Mouse (Mus musculus): ENCODE data around the gene Lmbrd1. TPM values are rescaled to one million over a fixed set of nuclear protein-coding genes. Genes with fewer than 3 reads are reported as not detected.

Lmbrd1 gene
- polyA plus RNA-seq, 1 experiment = 26.6 TPM

DNA sequence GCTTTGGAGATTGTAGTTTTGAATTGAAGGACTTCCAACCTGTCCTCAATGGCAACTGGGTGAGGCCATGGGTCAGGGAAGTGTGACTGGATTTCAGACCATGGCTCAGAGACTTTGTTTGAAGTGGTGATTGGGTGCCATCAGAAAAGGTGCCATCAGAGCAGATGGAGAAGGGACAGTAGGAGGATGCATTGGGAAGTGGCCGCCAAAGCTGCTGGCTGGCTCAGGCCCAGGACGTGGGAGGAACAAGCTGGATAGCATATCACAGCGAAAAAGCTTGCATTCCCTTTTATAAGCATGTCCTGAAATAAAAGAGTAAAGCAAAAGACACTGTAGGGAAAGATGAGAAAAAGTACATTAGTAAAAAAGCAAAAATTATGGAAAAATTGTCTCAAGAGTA is 16.9 kb upstream of the Lmbrd1 start:
- Histone ChIP-seq H3K79me2 (ENCODE audit: control insufficient read depth, insufficient read depth) (no peaks in the 10 kb centered on the region), H3K4me3 (no peak overlapping the region), H3K4me2 (ENCODE audit: low read depth) (no peak overlapping the region), H3K36me3 (ENCODE audit: control insufficient read depth, insufficient read depth) (no peaks in the 10 kb centered on the region), H3K27me3 (ENCODE audit: control insufficient read depth, insufficient read depth, insufficient read length) (no peaks in the 10 kb centered on the region), H3ac (ENCODE audit: control insufficient read depth, insufficient read length) (no peak overlapping the region)
- TF ChIP-seq TCF12 (IDR thresholded peaks at IDR 0.05; ENCODE audit: insufficient read depth, poor library complexity, severe bottlenecking) = no peak
- no peak for TF ChIP-seq MYOD1 (IDR thresholded peaks at IDR 0.05; ENCODE audit: control insufficient read depth in 1 of 3, insufficient read length in 2 of 3, low read depth in 2 of 3)
- no peak for TF ChIP-seq SRF (IDR thresholded peaks at IDR 0.05; ENCODE audit: control insufficient read depth, insufficient read length, low read depth)
- TF ChIP-seq E2F4 (IDR thresholded peaks at IDR 0.05; ENCODE audit: insufficient read depth) = no peak
- no peak for TF ChIP-seq TCF3 (IDR thresholded peaks at IDR 0.05; ENCODE audit: insufficient read length, low read depth)
- TF ChIP-seq POLR2AphosphoS2 (IDR thresholded peaks at IDR 0.05; ENCODE audit: insufficient read length, low read depth) = no peak
- TF ChIP-seq POLR2A (IDR thresholded peaks at IDR 0.05; ENCODE audit: insufficient read length, low read depth) = no peak
- TF ChIP-seq USF1 (IDR thresholded peaks at IDR 0.05; ENCODE audit: low read depth) = no peak
- no peak for TF ChIP-seq CEBPB (IDR thresholded peaks at IDR 0.05; ENCODE audit: insufficient read depth, poor library complexity, severe bottlenecking)

DNA sequence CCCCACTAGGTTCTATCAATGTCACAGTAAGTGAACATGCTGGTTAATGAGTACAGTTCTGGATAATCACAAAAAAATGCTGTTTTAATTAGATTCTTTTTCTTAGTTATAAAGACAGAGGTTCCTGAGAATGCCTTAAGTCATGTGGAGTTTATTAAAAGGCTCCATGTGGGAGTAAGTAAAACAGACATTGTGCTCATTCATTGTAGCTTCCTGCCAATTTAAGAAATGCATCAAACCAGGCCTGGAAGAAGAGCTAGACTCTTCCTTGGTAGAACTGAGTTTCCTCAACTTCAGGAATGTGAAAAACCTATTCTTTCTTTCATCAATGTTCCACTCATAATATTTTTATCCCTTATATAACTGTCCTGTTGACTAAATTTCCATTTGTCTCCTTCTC is 14.3 kb upstream of the Lmbrd1 start:
- no peak overlapping the region for H3ac ChIP-seq (ENCODE audit: control insufficient read depth, insufficient read length)
- no peak overlapping the region for H3K4me3 ChIP-seq
- H3K36me3 ChIP-seq (ENCODE audit: control insufficient read depth, insufficient read depth) = no peaks in the 10 kb centered on the region
- TF ChIP-seq E2F4 (IDR thresholded peaks at IDR 0.05; ENCODE audit: insufficient read depth) (no peak), REST (IDR thresholded peaks at IDR 0.05; ENCODE audit: insufficient read depth, insufficient read length) (no peak), TCF12 (IDR thresholded peaks at IDR 0.05; ENCODE audit: insufficient read depth, poor library complexity, severe bottlenecking) (no peak), TCF3 (IDR thresholded peaks at IDR 0.05; ENCODE audit: insufficient read length, low read depth) (no peak), POLR2AphosphoS2 (IDR thresholded peaks at IDR 0.05; ENCODE audit: insufficient read length, low read depth) (no peak), MAX (IDR thresholded peaks at IDR 0.05; ENCODE audit: low read depth) (no peak), MYOG (IDR thresholded peaks at IDR 0.05; ENCODE audit: control insufficient read depth in 1 of 3, insufficient read depth in 1 of 3, insufficient read length in 2 of 3, low read depth in 2 of 3) (no peak), MYOD1 (IDR thresholded peaks at IDR 0.05; ENCODE audit: control insufficient read depth in 1 of 3, insufficient read length in 2 of 3, low read depth in 2 of 3) (no peak), USF1 (IDR thresholded peaks at IDR 0.05; ENCODE audit: low read depth) (no peak), POLR2A (IDR thresholded peaks at IDR 0.05; ENCODE audit: insufficient read length, low read depth) (no peak), SRF (IDR thresholded peaks at IDR 0.05; ENCODE audit: control insufficient read depth, insufficient read length, low read depth) (no peak)
- H3K79me2 ChIP-seq (ENCODE audit: control insufficient read depth, insufficient read depth) = no peaks in the 10 kb centered on the region
- no peaks in the 10 kb centered on the region for H3K27me3 ChIP-seq (ENCODE audit: control insufficient read depth, insufficient read depth, insufficient read length)
- H3K4me2 ChIP-seq (ENCODE audit: low read depth) = no peak overlapping the region

DNA sequence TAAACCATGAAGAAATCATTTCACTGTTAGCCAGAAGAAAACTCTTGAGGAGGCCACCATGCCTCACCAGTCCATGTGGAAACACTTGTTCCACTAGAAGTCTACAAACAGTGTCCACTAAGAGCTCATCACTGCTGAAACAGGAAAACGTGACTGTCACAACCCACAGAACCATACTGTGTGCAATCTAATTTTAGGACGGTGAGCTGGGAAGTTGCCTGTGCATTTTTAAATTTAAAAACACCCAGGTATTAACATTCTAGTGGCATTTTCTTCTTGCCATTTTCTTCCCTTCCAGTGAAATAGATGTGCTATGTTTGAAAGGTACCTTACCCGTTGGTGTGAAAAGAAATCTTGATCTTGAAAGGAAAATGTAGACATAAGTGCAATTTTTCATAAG is 5.2 kb upstream of the Lmbrd1 start:
- H3K79me2 ChIP-seq (ENCODE audit: control insufficient read depth, insufficient read depth) = no peaks in the 10 kb centered on the region
- no peak overlapping the region for H3K4me2 ChIP-seq (ENCODE audit: low read depth)
- TF ChIP-seq MAX (IDR thresholded peaks at IDR 0.05; ENCODE audit: low read depth) (no peak), SRF (IDR thresholded peaks at IDR 0.05; ENCODE audit: control insufficient read depth, insufficient read length, low read depth) (no peak), MYOG (IDR thresholded peaks at IDR 0.05; ENCODE audit: control insufficient read depth in 1 of 3, insufficient read depth in 1 of 3, insufficient read length in 2 of 3, low read depth in 2 of 3) (no peak), USF1 (IDR thresholded peaks at IDR 0.05; ENCODE audit: low read depth) (no peak), REST (IDR thresholded peaks at IDR 0.05; ENCODE audit: insufficient read depth, insufficient read length) (no peak), E2F4 (IDR thresholded peaks at IDR 0.05; ENCODE audit: insufficient read depth) (no peak), TCF3 (IDR thresholded peaks at IDR 0.05; ENCODE audit: insufficient read length, low read depth) (no peak), POLR2A (IDR thresholded peaks at IDR 0.05; ENCODE audit: insufficient read length, low read depth) (no peak), CEBPB (IDR thresholded peaks at IDR 0.05; ENCODE audit: insufficient read depth, poor library complexity, severe bottlenecking) (no peak), TCF12 (IDR thresholded peaks at IDR 0.05; ENCODE audit: insufficient read depth, poor library complexity, severe bottlenecking) (no peak), POLR2AphosphoS2 (IDR thresholded peaks at IDR 0.05; ENCODE audit: insufficient read length, low read depth) (no peak), MYOD1 (IDR thresholded peaks at IDR 0.05; ENCODE audit: control insufficient read depth in 1 of 3, insufficient read length in 2 of 3, low read depth in 2 of 3) (no peak)
- H3ac ChIP-seq (ENCODE audit: control insufficient read depth, insufficient read length) = no peak overlapping the region
- no peaks in the 10 kb centered on the region for H3K36me3 ChIP-seq (ENCODE audit: control insufficient read depth, insufficient read depth)
- H3K4me3 ChIP-seq = no peak overlapping the region
- H3K27me3 ChIP-seq (ENCODE audit: control insufficient read depth, insufficient read depth, insufficient read length) = no peaks in the 10 kb centered on the region

DNA sequence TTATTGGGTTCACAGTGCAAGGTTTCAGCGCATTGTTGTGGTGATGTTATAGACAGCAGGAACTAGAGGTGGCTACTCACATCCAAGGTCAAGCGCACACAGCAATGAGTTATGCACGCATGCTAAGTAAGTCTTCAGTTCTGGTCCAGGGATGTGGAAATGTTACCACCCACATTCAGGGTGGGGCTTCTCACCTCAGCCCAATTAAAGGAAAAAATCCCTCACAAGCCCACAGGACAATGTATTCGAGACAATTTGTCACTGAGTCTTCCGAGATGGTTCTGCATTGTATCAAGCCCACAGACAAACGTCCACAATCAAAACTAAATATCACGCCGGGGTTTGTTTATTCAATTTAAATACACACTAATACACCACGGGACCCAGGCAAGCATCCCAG is 724 bp upstream of the Lmbrd1 start:
- Histone ChIP-seq H3K4me2 (ENCODE audit: low read depth) (peak overlapping the region; percentile 97), H3K27me3 (ENCODE audit: control insufficient read depth, insufficient read depth, insufficient read length) (no peaks in the 10 kb centered on the region), H3ac (ENCODE audit: control insufficient read depth, insufficient read length) (no peak overlapping the region), H3K79me2 (ENCODE audit: control insufficient read depth, insufficient read depth) (peaks cover 19% of the 10 kb centered on the region), H3K4me3 (peak overlapping the region; percentile 83), H3K36me3 (ENCODE audit: control insufficient read depth, insufficient read depth) (no peaks in the 10 kb centered on the region)
- TF ChIP-seq E2F4 (IDR thresholded peaks at IDR 0.05; ENCODE audit: insufficient read depth) (no peak), SRF (IDR thresholded peaks at IDR 0.05; ENCODE audit: control insufficient read depth, insufficient read length, low read depth) (no peak), TCF12 (IDR thresholded peaks at IDR 0.05; ENCODE audit: insufficient read depth, poor library complexity, severe bottlenecking) (no peak)

DNA sequence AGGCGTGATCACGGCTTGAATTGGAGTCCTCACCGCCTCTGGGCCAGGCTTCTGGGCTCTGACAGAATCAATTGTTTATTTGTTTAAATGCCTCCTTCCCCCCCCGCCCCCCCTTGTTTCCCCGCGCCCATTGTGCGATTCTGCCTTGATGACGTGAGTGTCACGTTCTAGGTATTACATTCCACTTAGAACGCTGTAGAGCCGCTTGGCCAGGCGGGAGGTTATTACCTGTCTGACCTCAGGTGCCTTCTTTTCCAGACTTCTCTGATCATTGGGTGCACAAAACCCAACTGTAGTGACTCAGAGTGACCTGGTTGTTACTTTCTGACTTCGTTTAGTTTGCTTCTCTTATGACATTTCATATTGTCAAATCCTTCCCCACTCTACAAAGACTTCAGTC is 641 bp downstream of the Lmbrd1 start:
- Histone ChIP-seq H3K4me3 (peak overlapping the region; percentile 83), H3K79me2 (ENCODE audit: control insufficient read depth, insufficient read depth) (peaks cover 28% of the 10 kb centered on the region), H3ac (ENCODE audit: control insufficient read depth, insufficient read length) (peak overlapping the region; percentile 34), H3K27me3 (ENCODE audit: control insufficient read depth, insufficient read depth, insufficient read length) (no peaks in the 10 kb centered on the region), H3K36me3 (ENCODE audit: control insufficient read depth, insufficient read depth) (no peaks in the 10 kb centered on the region), H3K4me2 (ENCODE audit: low read depth) (peak overlapping the region; percentile 76)
- TF ChIP-seq SRF (IDR thresholded peaks at IDR 0.05; ENCODE audit: control insufficient read depth, insufficient read length, low read depth) (no peak), TCF3 (IDR thresholded peaks at IDR 0.05; ENCODE audit: insufficient read length, low read depth) (no peak), MYOD1 (IDR thresholded peaks at IDR 0.05; ENCODE audit: control insufficient read depth in 1 of 3, insufficient read length in 2 of 3, low read depth in 2 of 3) (no peak), CEBPB (IDR thresholded peaks at IDR 0.05; ENCODE audit: insufficient read depth, poor library complexity, severe bottlenecking) (no peak), POLR2AphosphoS2 (IDR thresholded peaks at IDR 0.05; ENCODE audit: insufficient read length, low read depth) (no peak), POLR2A (IDR thresholded peaks at IDR 0.05; ENCODE audit: insufficient read length, low read depth) (no peak), E2F4 (IDR thresholded peaks at IDR 0.05; ENCODE audit: insufficient read depth) (no peak), MAX (IDR thresholded peaks at IDR 0.05; ENCODE audit: low read depth) (no peak), TCF12 (IDR thresholded peaks at IDR 0.05; ENCODE audit: insufficient read depth, poor library complexity, severe bottlenecking) (no peak), REST (IDR thresholded peaks at IDR 0.05; ENCODE audit: insufficient read depth, insufficient read length) (no peak), USF1 (IDR thresholded peaks at IDR 0.05; ENCODE audit: low read depth) (no peak), MYOG (IDR thresholded peaks at IDR 0.05; ENCODE audit: control insufficient read depth in 1 of 3, insufficient read depth in 1 of 3, insufficient read length in 2 of 3, low read depth in 2 of 3) (no peak)

Measured in myocyte (in vitro differentiated cells).